Mouse (Mus musculus) naive thymus-derived CD4-positive, alpha-beta T cell, adult 2 months (primary cell): ENCODE results near the gene Yipf1.

Source experiments
- DNase-seq: peaks from one replicate; pipeline ENCODE4 v3.0.0-alpha.2; 2011; ENCODE audit warnings: low read depth

Gene Yipf1

GRCm38 (mm10) chr4:107372304-107372703 is 58.1 kb downstream of the Yipf1 start:
- no peak for DNase-seq

GRCm38 (mm10) chr4:107374677-107375076 is 60.5 kb downstream of the Yipf1 start:
- DNase-seq, result no peak

GRCm38 (mm10) chr4:107378954-107379353 is 64.8 kb downstream of the Yipf1 start:
- no peak for DNase-seq

- no peak for DNase-seq
Measured at GRCm38 (mm10) chr4:107380871-107381270, 66.7 kb downstream of the Yipf1 start.

- DNase-seq, result no peak
Measured at GRCm38 (mm10) chr4:107387038-107387437, 72.9 kb downstream of the Yipf1 start.

- DNase-seq, result no peak
Measured at GRCm38 (mm10) chr4:107387465-107387864, 73.3 kb downstream of the Yipf1 start.

- DNase-seq, result no peak
Measured at GRCm38 (mm10) chr4:107388291-107388690, 74.1 kb downstream of the Yipf1 start.

- no peak for DNase-seq
Measured at GRCm38 (mm10) chr4:107389345-107389744, 75.2 kb downstream of the Yipf1 start.

- DNase-seq, result no peak
Measured at GRCm38 (mm10) chr4:107393771-107394170, 79.6 kb downstream of the Yipf1 start.
